21 mouse cellular contexts compared by ENCODE assay signal in the genomic region with DNA sequence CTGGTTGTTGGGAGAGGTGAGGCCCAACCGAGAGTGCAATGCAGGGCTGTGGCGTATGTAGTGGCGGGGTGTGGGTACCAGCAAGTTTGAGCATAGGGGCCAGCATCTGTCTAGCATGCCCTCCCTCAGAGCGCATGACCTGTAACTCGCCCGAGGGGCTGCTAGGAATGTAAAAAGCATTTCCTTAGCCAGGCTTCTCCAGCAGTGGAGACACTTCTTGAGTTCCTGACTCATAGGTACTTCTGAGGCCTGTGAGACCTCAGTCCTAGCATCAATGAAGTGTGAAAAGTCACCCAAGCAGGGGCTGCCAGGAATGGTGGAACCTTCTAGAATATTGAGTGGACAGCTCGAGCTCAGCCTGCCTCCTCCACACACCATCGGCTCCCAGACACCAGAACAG.
DNase-seq lines count a peak whose midpoint lies in the region; ATAC-seq and TF ChIP-seq lines count a peak whose summit lies in the region.
"Had no signal": no experiment of that assay in that cellular context is flagged by ENCODE, and none has a peak within 500 bp of the region (broad histone marks: within the 10 kb centered on the region; RNA-seq: fewer than 3 reads in every experiment).

No protein-coding gene starts in this region.

- no peaks in the 10 kb centered on the region for H3K36me3 ChIP-seq in lung, embryonic 16.5 days (ENCODE audit: control insufficient read depth, insufficient read depth, low read length)
- H3K36me3 ChIP-seq: embryonic facial prominence, embryonic 13.5 days; embryonic facial prominence, embryonic 15.5 days; forebrain, embryonic 10.5 days; forebrain, embryonic 12.5 days had no signal

- TF ChIP-seq POLR2A in lung, adult 2 months (IDR thresholded peaks at IDR 0.05; ENCODE audit: borderline replicate concordance, extremely low read depth, low read depth, low read length), result 0 out of 2 replicates have a peak, but pooled peaks have one; percentile 2

- H3K9me3 ChIP-seq in lung, embryonic 16.5 days (ENCODE audit: control insufficient read depth, low read length), result no peaks in the 10 kb centered on the region
- H3K9me3 ChIP-seq: embryonic facial prominence, embryonic 13.5 days; embryonic facial prominence, embryonic 15.5 days; forebrain, embryonic 12.5 days had no signal

- 77% methylated on average over 8 of the region's 8 CpGs for whole genome bisulfite sequencing in lung, adult 2 months
- WGBS in lung, embryonic 16.5 days, result 89% methylated on average over 8 of the region's 8 CpGs

- no peak for DNase-seq in lung, adult 2 months
- no peak for DNase-seq in lung, adult 18-20 months
- DNase-seq in lung, postnatal 10 days, result no peak
- DNase-seq: adrenal gland, adult 2 months; adrenal gland, postnatal 10 days; adrenal gland, postnatal 25 days; cerebellum, adult 11 months; cerebellum, adult 18-20 months; cerebellum, adult 8-10 months; cerebellum, adult 9-11 months; cerebellum, postnatal 14 days; cerebellum, postnatal 36 days; embryo, embryonic 11 days had no signal

- no peak for TF ChIP-seq CTCF in lung, adult 2 months (IDR thresholded peaks at IDR 0.05; ENCODE audit: insufficient read depth, low read length)

- H3K27ac ChIP-seq in lung, embryonic 16.5 days (ENCODE audit: low read length), result peak overlapping the region; percentile 88; the same call in 1 of the 2 replicates
- H3K27ac ChIP-seq: embryonic facial prominence, embryonic 13.5 days; embryonic facial prominence, embryonic 15.5 days; forebrain, embryonic 10.5 days; forebrain, embryonic 12.5 days had no signal

- ATAC-seq in lung, embryonic 16.5 days (ENCODE audit: low read depth), result no peak
- ATAC-seq: forebrain, embryonic 14.5 days; forebrain, embryonic 16.5 days had no signal

- peaks cover 20% of the 10 kb centered on the region for H3K4me1 ChIP-seq in lung, adult 2 months (ENCODE audit: control insufficient read depth, insufficient read depth, low read length)
- H3K4me1 ChIP-seq in lung, embryonic 16.5 days (replicated peaks; ENCODE audit: control insufficient read depth, insufficient read depth, low read length), result peaks cover 50% of the 10 kb centered on the region

- 0 out of 2 replicates have a peak overlapping the region, but pooled peaks have one; percentile 7 for H3K9ac ChIP-seq in lung, embryonic 16.5 days (ENCODE audit: low read length)
- H3K9ac ChIP-seq: embryonic facial prominence, embryonic 13.5 days; embryonic facial prominence, embryonic 15.5 days; forebrain, embryonic 12.5 days had no signal

- H3K27me3 ChIP-seq in lung, embryonic 16.5 days (ENCODE audit: control insufficient read depth, insufficient read depth, low read depth, low read length), result no peaks in the 10 kb centered on the region
- H3K27me3 ChIP-seq: embryonic facial prominence, embryonic 13.5 days; embryonic facial prominence, embryonic 15.5 days; forebrain, embryonic 12.5 days had no signal

- no peak overlapping the region for H3K4me2 ChIP-seq in lung, embryonic 16.5 days (ENCODE audit: low read depth, low read length)
- H3K4me2 ChIP-seq: embryonic facial prominence, embryonic 13.5 days; embryonic facial prominence, embryonic 15.5 days; forebrain, embryonic 12.5 days had no signal

- H3K4me3 ChIP-seq in lung, adult 2 months (replicated peaks; ENCODE audit: extremely low read depth, low read depth, low read length), result no peak overlapping the region
- H3K4me3 ChIP-seq in lung, embryonic 16.5 days (ENCODE audit: low read length), result no peak overlapping the region
- H3K4me3 ChIP-seq: embryonic facial prominence, embryonic 13.5 days; embryonic facial prominence, embryonic 15.5 days; erythroblast, embryonic 14.5 days; forebrain, embryonic 10.5 days; forebrain, embryonic 12.5 days had no signal
